Mouse (Mus musculus) liver, embryonic 14.5 days (tissue): Measurements from ENCODE around the gene Sprr2b.

ENCODE experiments used
- CTCF ChIP-seq: IDR thresholded peaks from 2 replicates; pipeline ENCODE4 v1.5.1; 2016; ENCODE audit warnings: antibody characterized with exemption, low read depth, control low read depth
- EP300 ChIP-seq: IDR thresholded peaks from 2 replicates; pipeline ENCODE4 v1.6.1; 2016; ENCODE audit warnings: antibody characterized with exemption, low read depth

DNA sequence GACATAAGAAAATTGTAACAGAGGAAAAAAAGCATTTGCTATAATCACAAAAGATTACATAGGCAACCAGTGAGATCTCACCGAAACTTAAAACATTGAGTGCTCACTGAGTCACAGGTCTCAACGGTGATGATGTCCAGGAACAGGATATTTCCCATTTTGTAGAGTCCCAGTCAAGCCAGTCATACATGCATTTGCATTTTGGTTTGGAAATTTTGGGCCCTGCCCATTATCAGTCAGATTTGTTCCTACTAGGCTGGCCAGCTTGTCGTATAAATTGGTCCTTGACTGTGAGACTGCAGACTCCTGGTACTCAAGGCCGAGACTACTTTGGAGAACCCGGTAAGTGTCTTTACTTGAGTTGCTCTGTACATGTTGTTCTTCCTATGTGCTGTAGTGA lies 22.4 kb downstream of the Sprr2b start, which contains the start of gene Sprr2d:
- TF ChIP-seq CTCF (no peak), EP300 (no peak)
